Comparison of ENCODE assay signal across 9 mouse cellular contexts in the genomic region with DNA sequence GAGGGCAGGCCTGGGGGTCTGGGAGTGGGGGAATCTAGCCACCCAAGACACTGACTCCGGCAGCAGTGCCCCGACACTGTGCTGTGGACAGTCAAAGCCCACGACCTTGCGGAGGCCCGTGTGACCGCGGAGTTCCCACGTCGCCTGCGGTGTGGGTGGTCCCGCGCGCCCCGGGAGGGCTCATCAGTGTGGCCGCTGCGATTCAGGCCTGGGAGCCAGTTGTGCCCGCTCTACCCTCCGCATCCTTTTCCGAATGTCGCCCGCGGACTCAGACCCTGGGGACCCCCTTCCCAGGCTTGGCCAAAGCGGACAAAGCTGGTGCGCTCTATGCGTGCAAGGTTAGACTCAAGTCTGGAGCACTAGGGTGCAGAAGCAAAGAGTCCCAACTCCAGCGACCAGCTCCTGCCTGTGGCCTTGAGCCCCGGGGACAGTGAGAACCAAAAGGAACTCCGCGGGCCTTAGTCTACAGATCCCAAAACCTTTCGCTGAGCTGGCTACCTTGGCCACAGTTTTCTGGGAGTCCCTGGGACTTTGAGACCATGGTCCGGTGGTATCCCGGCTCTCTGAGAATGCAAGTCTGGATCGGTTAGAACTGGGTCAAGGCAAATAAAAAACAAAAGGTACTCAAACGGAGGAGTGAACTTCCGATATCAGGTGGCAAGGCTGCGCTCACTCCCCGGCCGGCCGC.
DNase-seq lines count a peak whose midpoint lies in the region; ATAC-seq and TF ChIP-seq lines count a peak whose summit lies in the region.
"Had no signal": no experiment of that assay in that cellular context is flagged by ENCODE, and none has a peak within 500 bp of the region (broad histone marks: within the 10 kb centered on the region; RNA-seq: fewer than 3 reads in every experiment).

No protein-coding gene starts in this region.

- TF ChIP-seq CTCF in intestine, postnatal 0 days (IDR thresholded peaks at IDR 0.05; ENCODE audit: low read depth): no peak

- peaks cover 67% of the 10 kb centered on the region for H3K27me3 ChIP-seq in heart, embryonic 11.5 days (ENCODE audit: control insufficient read depth, insufficient read depth, low read length)
- peaks cover 67% of the 10 kb centered on the region for H3K27me3 ChIP-seq in embryonic facial prominence, embryonic 12.5 days
- H3K27me3 ChIP-seq in intestine, postnatal 0 days (replicated peaks; ENCODE audit: control insufficient read depth, insufficient read depth, low read length): peaks cover 47% of the 10 kb centered on the region
- peaks cover 42% of the 10 kb centered on the region for H3K27me3 ChIP-seq in neural tube, embryonic 12.5 days (replicated peaks)

- no peak for ATAC-seq in heart, embryonic 11.5 days (replicated peaks; ENCODE audit: insufficient number of reproducible peaks, low FRiP score, low TSS enrichment)
- ATAC-seq in embryonic facial prominence, embryonic 12.5 days (ENCODE audit: insufficient number of reproducible peaks, insufficient read depth, low FRiP score, low TSS enrichment): no peak
- ATAC-seq in intestine, postnatal 0 days: no peak
- no peak for ATAC-seq in neural tube, embryonic 12.5 days (ENCODE audit: low FRiP score, low read depth)
- ATAC-seq in frontal cortex, adult (ENCODE audit: low TSS enrichment): no peak
- ATAC-seq in inflammation-experienced regulatory T-cells, adult 6 months: no peak

- no peak for DNase-seq in heart, adult 11 months
- no peak for DNase-seq in frontal cortex, adult 2 months (ENCODE audit: extremely low spot score in 1 of 2, low spot score in 1 of 2)
- DNase-seq: lung, postnatal 36 days had no signal

- 1% methylated on average over 39 of the region's 39 CpGs for WGBS in heart, embryonic 11.5 days (ENCODE audit: insufficient replicate concordance)
- WGBS in embryonic facial prominence, embryonic 12.5 days: 1% methylated on average over 39 of the region's 39 CpGs
- WGBS in intestine, postnatal 0 days: 20% methylated on average over 39 of the region's 39 CpGs
- WGBS in neural tube, embryonic 12.5 days: under 1% methylated on average over 39 of the region's 39 CpGs

- peaks cover 5% of the 10 kb centered on the region; the same call in 1 of the 2 replicates for H3K4me1 ChIP-seq in heart, embryonic 11.5 days (ENCODE audit: control insufficient read depth, insufficient read depth, low read length)
- peaks cover 24% of the 10 kb centered on the region for H3K4me1 ChIP-seq in embryonic facial prominence, embryonic 12.5 days
- no peaks in the 10 kb centered on the region for H3K4me1 ChIP-seq in intestine, postnatal 0 days (replicated peaks; ENCODE audit: control insufficient read depth, insufficient read depth, low read length)
- H3K4me1 ChIP-seq in neural tube, embryonic 12.5 days: peaks cover 33% of the 10 kb centered on the region

- no peak overlapping the region for H3K27ac ChIP-seq in heart, embryonic 11.5 days (ENCODE audit: low read depth, low read length)
- H3K27ac ChIP-seq in embryonic facial prominence, embryonic 12.5 days: no peak overlapping the region
- no peak overlapping the region for H3K27ac ChIP-seq in intestine, postnatal 0 days (ENCODE audit: low read depth, low read length)
- no peak overlapping the region for H3K27ac ChIP-seq in neural tube, embryonic 12.5 days

- H3K9ac ChIP-seq in heart, embryonic 11.5 days (ENCODE audit: low read depth, low read length): no peak overlapping the region
- H3K9ac ChIP-seq in embryonic facial prominence, embryonic 12.5 days: no peak overlapping the region
- no peak overlapping the region for H3K9ac ChIP-seq in intestine, postnatal 0 days (ENCODE audit: low read depth, low read length)
- H3K9ac ChIP-seq in neural tube, embryonic 12.5 days: peak overlapping the region; percentile 55

- H3K9me3 ChIP-seq in heart, embryonic 11.5 days (replicated peaks; ENCODE audit: control insufficient read depth, low read length): no peaks in the 10 kb centered on the region
- no peaks in the 10 kb centered on the region for H3K9me3 ChIP-seq in embryonic facial prominence, embryonic 12.5 days
- H3K9me3 ChIP-seq in intestine, postnatal 0 days (ENCODE audit: control insufficient read depth): no peaks in the 10 kb centered on the region
- no peaks in the 10 kb centered on the region for H3K9me3 ChIP-seq in neural tube, embryonic 12.5 days

- H3K36me3 ChIP-seq in heart, embryonic 11.5 days (ENCODE audit: control insufficient read depth, insufficient read depth, low read length): no peaks in the 10 kb centered on the region
- no peaks in the 10 kb centered on the region for H3K36me3 ChIP-seq in embryonic facial prominence, embryonic 12.5 days
- no peaks in the 10 kb centered on the region for H3K36me3 ChIP-seq in intestine, postnatal 0 days (ENCODE audit: control insufficient read depth, insufficient read depth)
- H3K36me3 ChIP-seq in neural tube, embryonic 12.5 days: no peaks in the 10 kb centered on the region

- H3K4me2 ChIP-seq in heart, embryonic 11.5 days: peak overlapping the region; percentile 47
- peak overlapping the region; percentile 41 for H3K4me2 ChIP-seq in embryonic facial prominence, embryonic 12.5 days (replicated peaks)
- peak overlapping the region; percentile 32 for H3K4me2 ChIP-seq in intestine, postnatal 0 days (replicated peaks; ENCODE audit: low read depth)
- peak overlapping the region; percentile 67 for H3K4me2 ChIP-seq in neural tube, embryonic 12.5 days (replicated peaks)

- peak overlapping the region; percentile 19 for H3K4me3 ChIP-seq in heart, embryonic 11.5 days (ENCODE audit: low read depth, low read length)
- H3K4me3 ChIP-seq in embryonic facial prominence, embryonic 12.5 days: peak overlapping the region; percentile 19
- peak overlapping the region; percentile 24 for H3K4me3 ChIP-seq in intestine, postnatal 0 days (ENCODE audit: low read depth, low read length)
- peak overlapping the region; percentile 32 for H3K4me3 ChIP-seq in neural tube, embryonic 12.5 days
